Mouse (Mus musculus): ENCODE data around the gene Myadml2. TPM values are rescaled to one million over a fixed set of nuclear protein-coding genes. Genes with fewer than 3 reads are reported as not detected.

Myadml2 gene
- total RNA-seq, 2 experiments from 2014 or later = 1.0 to 2.9 TPM

Small RNAs within 50 kb of the gene (microRNA-seq; reads per million reads assigned to microRNA genes)
- not detected for gene Mir6936

Other genes starting within 250 kb of the Myadml2 start
- 10 to 100 TPM; 63.8 to 66.2 TPM for gene Nploc4, start 210.4 kb downstream of the Myadml2 start, total RNA-seq (2021)
- gene Tspan10, start 205.5 kb downstream of the Myadml2 start, total RNA-seq (2021) = 10 to 100 TPM in 1 of 2 experiments, under 1 TPM in 1; 0.77 to 13.3 TPM
- under 1 TPM; 0.22 to 0.32 TPM for gene Pde6g, start 194.7 kb downstream of the Myadml2 start, total RNA-seq (2021)
- gene Oxld1, start 190.1 kb downstream of the Myadml2 start, total RNA-seq (2021) = 1 to 10 TPM; 7.9 to 9.6 TPM
- gene Ccdc137, start 190.0 kb downstream of the Myadml2 start, total RNA-seq (2021) = 10 to 100 TPM; 21.2 to 24.6 TPM
- 10 to 100 TPM; 43.9 to 46.0 TPM for gene Arl16, start 180.6 kb downstream of the Myadml2 start, total RNA-seq (2021)
- 10 to 100 TPM; 74.4 to 74.5 TPM for gene Mrpl12, start 163.5 kb downstream of the Myadml2 start, total RNA-seq (2021)
- gene Slc25a10, start 156.3 kb downstream of the Myadml2 start, total RNA-seq (2021) = 10 to 100 TPM; 27.2 to 27.6 TPM
- under 1 TPM in 1 of 2 experiments, not detected in 1; 0.18 TPM for gene Gcgr, start 117.5 kb downstream of the Myadml2 start, total RNA-seq (2021)
- 100 to 1,000 TPM; 105 to 113 TPM for gene Mcrip1, start 98.4 kb downstream of the Myadml2 start, total RNA-seq (2021)
- not detected for gene Ppp1r27, start 97.0 kb downstream of the Myadml2 start, total RNA-seq (2021)
- gene P4hb, start 74.9 kb downstream of the Myadml2 start, total RNA-seq (2021) = 100 to 1,000 TPM; 187 to 203 TPM
- 100 to 1,000 TPM; 351 to 368 TPM for gene Arhgdia, start 66.5 kb downstream of the Myadml2 start, total RNA-seq (2021)
- 100 to 1,000 TPM; 111 to 113 TPM for gene Alyref, start 49.8 kb downstream of the Myadml2 start, total RNA-seq (2021)
- 100 to 1,000 TPM; 113 to 115 TPM for gene Anapc11, start 49.7 kb downstream of the Myadml2 start, total RNA-seq (2021)
- 1 to 10 TPM in 1 of 2 experiments, not detected in 1; 1.4 TPM for gene Npb, start 39.7 kb downstream of the Myadml2 start, total RNA-seq (2021)
- gene Pcyt2, start 30.2 kb downstream of the Myadml2 start, total RNA-seq (2021) = 100 to 1,000 TPM; 144 to 168 TPM
- 10 to 100 TPM; 37.5 to 38.0 TPM for gene Sirt7, start 22.9 kb downstream of the Myadml2 start, total RNA-seq (2021)
- 10 to 100 TPM; 83.3 to 85.8 TPM for gene Mafg, start 14.6 kb downstream of the Myadml2 start, total RNA-seq (2021)
- 1 to 10 TPM; 6.1 to 8.3 TPM for gene Pycr1, start 4.4 kb downstream of the Myadml2 start, total RNA-seq (2021)
- 1 to 10 TPM; 4.7 to 7.8 TPM for gene Notum, start 13.0 kb upstream of the Myadml2 start, total RNA-seq (2021)
- 10 to 100 TPM; 79.1 TPM for gene Aspscr1, start 24.8 kb upstream of the Myadml2 start, total RNA-seq (2021)
- 10 to 100 TPM; 31.2 to 35.1 TPM for gene Cenpx, start 65.6 kb upstream of the Myadml2 start, total RNA-seq (2021)
- 10 to 100 TPM; 76.4 to 78.9 TPM for gene Lrrc45, start 65.8 kb upstream of the Myadml2 start, total RNA-seq (2021)
- 100 to 1,000 TPM; 505 to 551 TPM for gene Rac3, start 73.3 kb upstream of the Myadml2 start, total RNA-seq (2021)
- 1 to 10 TPM; 2.5 to 3.2 TPM for gene Dcxr, start 79.1 kb upstream of the Myadml2 start, total RNA-seq (2021)
- 1 to 10 TPM; 2.9 to 3.0 TPM for gene Cbr2, start 84.0 kb upstream of the Myadml2 start, total RNA-seq (2021)
- 10 to 100 TPM; 29.6 to 85.6 TPM for gene Hmga1b, start 114.6 kb upstream of the Myadml2 start, total RNA-seq (2021)
- gene Rfng, start 136.0 kb upstream of the Myadml2 start, total RNA-seq (2021) = 10 to 100 TPM; 82.1 to 87.1 TPM
- 100 to 1,000 TPM; 142 to 154 TPM for gene Gps1, start 136.1 kb upstream of the Myadml2 start, total RNA-seq (2021)
- 10 to 100 TPM; 40.2 to 45.5 TPM for gene Dus1l, start 148.2 kb upstream of the Myadml2 start, total RNA-seq (2021)
- 100 to 1,000 TPM; 448 to 457 TPM for gene Fasn, start 176.4 kb upstream of the Myadml2 start, total RNA-seq (2021)